Mouse (Mus musculus): ENCODE measurements at regions not wholly inside any gene's neighbourhood (a gene's known extent, or its start where the extent isn't known, plus 50 kb on each side); places are given as distances from the start of the nearest gene placed in this dataset.

- no peak for ATAC-seq (ENCODE audit: low read depth)
- H3K27me3 ChIP-seq (ENCODE audit: control insufficient read depth, insufficient read depth, low read depth, low read length) = no peaks in the 10 kb centered on the region
- H3K36me3 ChIP-seq (ENCODE audit: control insufficient read depth, insufficient read depth) = no peaks in the 10 kb centered on the region
- 71% methylated on average over 4 of the region's 4 CpGs for WGBS (ENCODE audit: insufficient replicate concordance)
- no peaks in the 10 kb centered on the region for H3K4me1 ChIP-seq (ENCODE audit: control insufficient read depth, low read depth, low read length)
- H3K9ac ChIP-seq (ENCODE audit: low read depth, low read length) = no peak overlapping the region
- no peak overlapping the region for H3K4me2 ChIP-seq (ENCODE audit: low read depth, low read length)
- no peaks in the 10 kb centered on the region for H3K9me3 ChIP-seq (replicated peaks; ENCODE audit: control insufficient read depth, low read length)
- H3K4me3 ChIP-seq (ENCODE audit: low read depth, low read length) = no peak overlapping the region
- no peak overlapping the region for H3K27ac ChIP-seq (ENCODE audit: low read length)
These were observed 320.8 kb upstream of the Sox11 start for GRCm38 (mm10) chr12:27663126-27663525.

- WGBS (ENCODE audit: insufficient replicate concordance) = 71% methylated on average over 5 of the region's 5 CpGs
- Histone ChIP-seq H3K4me1 (ENCODE audit: control insufficient read depth, low read depth, low read length) (no peaks in the 10 kb centered on the region), H3K36me3 (ENCODE audit: control insufficient read depth, insufficient read depth) (no peaks in the 10 kb centered on the region), H3K9me3 (replicated peaks; ENCODE audit: control insufficient read depth, low read length) (no peaks in the 10 kb centered on the region), H3K4me2 (ENCODE audit: low read depth, low read length) (no peak overlapping the region), H3K9ac (ENCODE audit: low read depth, low read length) (no peak overlapping the region), H3K4me3 (ENCODE audit: low read depth, low read length) (no peak overlapping the region), H3K27ac (ENCODE audit: low read length) (no peak overlapping the region), H3K27me3 (ENCODE audit: control insufficient read depth, insufficient read depth, low read depth, low read length) (no peaks in the 10 kb centered on the region)
- ATAC-seq (ENCODE audit: low read depth) = no peak
These were observed 320.3 kb upstream of the Sox11 start for GRCm38 (mm10) chr12:27662723-27663122.

- H3K4me3 ChIP-seq (ENCODE audit: low read depth, low read length) = no peak overlapping the region
- no peak overlapping the region for H3K4me2 ChIP-seq (ENCODE audit: low read depth, low read length)
- H3K4me1 ChIP-seq (ENCODE audit: control insufficient read depth, low read depth, low read length) = no peaks in the 10 kb centered on the region
- no peaks in the 10 kb centered on the region for H3K27me3 ChIP-seq (ENCODE audit: control insufficient read depth, insufficient read depth, low read depth, low read length)
- no peak overlapping the region for H3K27ac ChIP-seq (ENCODE audit: low read length)
- H3K9ac ChIP-seq (ENCODE audit: low read depth, low read length) = no peak overlapping the region
- H3K9me3 ChIP-seq (replicated peaks; ENCODE audit: control insufficient read depth, low read length) = no peaks in the 10 kb centered on the region
- no peaks in the 10 kb centered on the region for H3K36me3 ChIP-seq (ENCODE audit: control insufficient read depth, insufficient read depth)
- 76% methylated on average over 4 of the region's 4 CpGs for WGBS (ENCODE audit: insufficient replicate concordance)
- no peak for ATAC-seq (ENCODE audit: low read depth)
These were observed 315.2 kb upstream of the Sox11 start for GRCm38 (mm10) chr12:27657536-27657935.

- Histone ChIP-seq H3K4me3 (ENCODE audit: low read depth, low read length) (no peak overlapping the region), H3K27me3 (ENCODE audit: control insufficient read depth, insufficient read depth, low read depth, low read length) (no peaks in the 10 kb centered on the region), H3K9me3 (replicated peaks; ENCODE audit: control insufficient read depth, low read length) (no peaks in the 10 kb centered on the region), H3K9ac (ENCODE audit: low read depth, low read length) (no peak overlapping the region), H3K36me3 (ENCODE audit: control insufficient read depth, insufficient read depth) (no peaks in the 10 kb centered on the region), H3K4me1 (ENCODE audit: control insufficient read depth, low read depth, low read length) (no peaks in the 10 kb centered on the region), H3K27ac (ENCODE audit: low read length) (no peak overlapping the region), H3K4me2 (ENCODE audit: low read depth, low read length) (no peak overlapping the region)
- no peak for ATAC-seq (ENCODE audit: low read depth)
- WGBS (ENCODE audit: insufficient replicate concordance) = 43% methylated on average over 4 of the region's 4 CpGs
These were observed 311.2 kb upstream of the Sox11 start for GRCm38 (mm10) chr12:27653541-27653940.

GRCm38 (mm10) chr12:27648602-27649001 lies 306.2 kb upstream of the Sox11 start:
- ATAC-seq (ENCODE audit: low read depth) = no peak
- WGBS (ENCODE audit: insufficient replicate concordance) = 59% methylated on average over 4 of the region's 4 CpGs

GRCm38 (mm10) chr12:27646497-27647307 lies 304.3 kb upstream of the Sox11 start:
- no peak overlapping the region for H3K9ac ChIP-seq (ENCODE audit: low read depth, low read length)
- H3K9me3 ChIP-seq (replicated peaks; ENCODE audit: control insufficient read depth, low read length) = no peaks in the 10 kb centered on the region
- no peaks in the 10 kb centered on the region for H3K36me3 ChIP-seq (ENCODE audit: control insufficient read depth, insufficient read depth)
- no peak overlapping the region for H3K27ac ChIP-seq (ENCODE audit: low read length)
- no peaks in the 10 kb centered on the region for H3K27me3 ChIP-seq (ENCODE audit: control insufficient read depth, insufficient read depth, low read depth, low read length)
- 65% methylated on average over 11 of the region's 11 CpGs for WGBS (ENCODE audit: insufficient replicate concordance)
- no peak overlapping the region for H3K4me3 ChIP-seq (ENCODE audit: low read depth, low read length)
- ATAC-seq (ENCODE audit: low read depth) = no peak
- no peak overlapping the region for H3K4me2 ChIP-seq (ENCODE audit: low read depth, low read length)
- no peaks in the 10 kb centered on the region for H3K4me1 ChIP-seq (ENCODE audit: control insufficient read depth, low read depth, low read length)

More at GRCm38 (mm10) chr12:27648602-27649001, 306.2 kb upstream of the Sox11 start:
- Histone ChIP-seq H3K27me3 (ENCODE audit: control insufficient read depth, insufficient read depth, low read depth, low read length) (no peaks in the 10 kb centered on the region), H3K4me2 (ENCODE audit: low read depth, low read length) (no peak overlapping the region), H3K9me3 (replicated peaks; ENCODE audit: control insufficient read depth, low read length) (no peaks in the 10 kb centered on the region), H3K27ac (ENCODE audit: low read length) (no peak overlapping the region), H3K4me1 (ENCODE audit: control insufficient read depth, low read depth, low read length) (no peaks in the 10 kb centered on the region), H3K36me3 (ENCODE audit: control insufficient read depth, insufficient read depth) (no peaks in the 10 kb centered on the region), H3K4me3 (ENCODE audit: low read depth, low read length) (no peak overlapping the region), H3K9ac (ENCODE audit: low read depth, low read length) (no peak overlapping the region)

- H3K27ac ChIP-seq (ENCODE audit: low read length) = no peak overlapping the region
- ATAC-seq (ENCODE audit: low read depth) = no peak
- H3K9ac ChIP-seq (ENCODE audit: low read depth, low read length) = no peak overlapping the region
- H3K4me2 ChIP-seq (ENCODE audit: low read depth, low read length) = no peak overlapping the region
- no peaks in the 10 kb centered on the region for H3K27me3 ChIP-seq (ENCODE audit: control insufficient read depth, insufficient read depth, low read depth, low read length)
- H3K9me3 ChIP-seq (replicated peaks; ENCODE audit: control insufficient read depth, low read length) = no peaks in the 10 kb centered on the region
- no peaks in the 10 kb centered on the region for H3K4me1 ChIP-seq (ENCODE audit: control insufficient read depth, low read depth, low read length)
- no peaks in the 10 kb centered on the region for H3K36me3 ChIP-seq (ENCODE audit: control insufficient read depth, insufficient read depth)
- no peak overlapping the region for H3K4me3 ChIP-seq (ENCODE audit: low read depth, low read length)
- WGBS (ENCODE audit: insufficient replicate concordance) = 67% methylated on average over 5 of the region's 5 CpGs
These were observed 277.2 kb upstream of the Sox11 start for GRCm38 (mm10) chr12:27619616-27620015.

- WGBS (ENCODE audit: insufficient replicate concordance) = 42% methylated on average over 1 of the region's 1 CpGs
- H3K27ac ChIP-seq (ENCODE audit: low read length) = no peak overlapping the region
These were observed 261.8 kb upstream of the Sox11 start for GRCm38 (mm10) chr12:27604061-27604679.

GRCm38 (mm10) chr12:27599149-27599548 lies 256.8 kb upstream of the Sox11 start:
- no peaks in the 10 kb centered on the region for H3K27me3 ChIP-seq (ENCODE audit: control insufficient read depth, insufficient read depth, low read depth, low read length)
- ATAC-seq (ENCODE audit: low read depth) = no peak
- no peak overlapping the region for H3K9ac ChIP-seq (ENCODE audit: low read depth, low read length)
- H3K4me2 ChIP-seq (ENCODE audit: low read depth, low read length) = no peak overlapping the region
- no peak overlapping the region for H3K4me3 ChIP-seq (ENCODE audit: low read depth, low read length)
- no peaks in the 10 kb centered on the region for H3K4me1 ChIP-seq (ENCODE audit: control insufficient read depth, low read depth, low read length)
- WGBS (ENCODE audit: insufficient replicate concordance) = 28% methylated on average over 8 of the region's 8 CpGs
- H3K36me3 ChIP-seq (ENCODE audit: control insufficient read depth, insufficient read depth) = no peaks in the 10 kb centered on the region
- no peak overlapping the region for H3K27ac ChIP-seq (ENCODE audit: low read length)
- no peaks in the 10 kb centered on the region for H3K9me3 ChIP-seq (replicated peaks; ENCODE audit: control insufficient read depth, low read length)

More at GRCm38 (mm10) chr12:27604061-27604679, 261.8 kb upstream of the Sox11 start:
- no peaks in the 10 kb centered on the region for H3K4me1 ChIP-seq (ENCODE audit: control insufficient read depth, low read depth, low read length)
- H3K4me2 ChIP-seq (ENCODE audit: low read depth, low read length) = no peak overlapping the region
- H3K9ac ChIP-seq (ENCODE audit: low read depth, low read length) = no peak overlapping the region
- H3K36me3 ChIP-seq (ENCODE audit: control insufficient read depth, insufficient read depth) = no peaks in the 10 kb centered on the region
- H3K4me3 ChIP-seq (ENCODE audit: low read depth, low read length) = no peak overlapping the region
- H3K27me3 ChIP-seq (ENCODE audit: control insufficient read depth, insufficient read depth, low read depth, low read length) = no peaks in the 10 kb centered on the region
- no peak for ATAC-seq (ENCODE audit: low read depth)
- H3K9me3 ChIP-seq (replicated peaks; ENCODE audit: control insufficient read depth, low read length) = no peaks in the 10 kb centered on the region

Measured in liver, embryonic 16.5 days (tissue).